Mouse (Mus musculus) megakaryocyte, embryonic 14.5 days (primary cell): Measurements from ENCODE around the gene Ceacam13.
"Not testable (repeated sequence)": the region's sequence is repeated elsewhere in the genome, so short reads cannot be mapped to it uniquely, and the experiment has no call there.

Source experiments
- FLI1 ChIP-seq: IDR thresholded peaks from 2 replicates; pipeline ENCODE4 v1.6.1; 2012; ENCODE audit warnings: low read length, inconsistent platforms, mixed read lengths
- GATA1 ChIP-seq: IDR thresholded peaks from 3 replicates; pipeline ENCODE4 v1.6.1; 2012; ENCODE audit warnings: mixed read lengths, low read length, inconsistent platforms, borderline replicate concordance

DNA sequence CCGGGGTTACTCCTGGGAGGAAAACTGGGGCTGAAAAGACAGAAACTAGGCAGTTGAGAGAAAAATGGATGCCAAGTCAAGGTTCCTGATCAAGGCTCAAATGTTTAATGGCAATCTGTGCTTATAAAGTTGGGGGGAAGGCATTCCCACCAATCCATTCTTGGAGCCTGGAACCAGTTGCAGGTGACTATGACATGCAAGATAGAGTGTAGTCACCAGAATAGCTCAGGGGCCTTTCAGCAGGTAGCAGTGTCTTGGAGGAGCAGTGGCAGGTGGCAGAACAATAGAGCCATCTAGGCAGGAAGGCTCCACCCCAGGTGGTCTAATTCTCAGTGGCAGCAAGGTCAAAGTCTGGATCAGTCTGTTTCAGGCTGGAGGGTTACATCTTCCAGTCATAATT lies 8.6 kb upstream of the Ceacam13 start:
- not testable (repeated sequence) for TF ChIP-seq GATA1, FLI1
